ENCODE assay signal across 9 mouse cellular contexts in genomic region chr4:109343909-109344308, GRCm38 (mm10).
DNase-seq lines count a peak whose midpoint lies in the region; ATAC-seq and TF ChIP-seq lines count a peak whose summit lies in the region.
"Had no signal": no experiment of that assay in that cellular context is flagged by ENCODE, and none has a peak within 500 bp of the region (broad histone marks: within the 10 kb centered on the region; RNA-seq: fewer than 3 reads in every experiment).

No protein-coding gene starts in this region.

- peaks cover 6% of the 10 kb centered on the region; the same call in 1 of the 2 replicates for H3K4me1 ChIP-seq in embryonic facial prominence, embryonic 12.5 days
- peaks cover 5% of the 10 kb centered on the region; the same call in 1 of the 2 replicates for H3K4me1 ChIP-seq in embryonic facial prominence, embryonic 10.5 days
- no peaks in the 10 kb centered on the region; the same call in 1 of the 2 replicates for H3K4me1 ChIP-seq in forebrain, embryonic 16.5 days (replicated peaks; ENCODE audit: control insufficient read depth, insufficient read depth, low read length)
- no peaks in the 10 kb centered on the region for H3K4me1 ChIP-seq in olfactory bulb, adult 2 months (ENCODE audit: control insufficient read depth, insufficient read depth, low read length)

- H3K9me3 ChIP-seq in embryonic facial prominence, embryonic 12.5 days = no peaks in the 10 kb centered on the region
- H3K9me3 ChIP-seq in embryonic facial prominence, embryonic 10.5 days = no peaks in the 10 kb centered on the region
- H3K9me3 ChIP-seq in forebrain, embryonic 16.5 days (ENCODE audit: control insufficient read depth, low read length) = no peaks in the 10 kb centered on the region

- ATAC-seq in embryonic facial prominence, embryonic 12.5 days (ENCODE audit: insufficient number of reproducible peaks, insufficient read depth, low FRiP score, low TSS enrichment) = no peak
- ATAC-seq in forebrain, embryonic 16.5 days = no peak; the same call in 1 of the 2 replicates

- no peak for TF ChIP-seq CTCF in olfactory bulb, adult 2 months (IDR thresholded peaks at IDR 0.05; ENCODE audit: insufficient read depth, low read depth, low read length)

- 0 out of 2 replicates have a peak overlapping the region, but pooled peaks have one; percentile 17 for H3K4me2 ChIP-seq in embryonic facial prominence, embryonic 12.5 days (replicated peaks)
- H3K4me2 ChIP-seq in forebrain, embryonic 16.5 days (ENCODE audit: low read length) = peak overlapping the region; percentile 61

- TF ChIP-seq POLR2A in olfactory bulb, adult 2 months (IDR thresholded peaks at IDR 0.05; ENCODE audit: insufficient read depth, low read depth, low read length) = no peak

- H3K36me3 ChIP-seq in embryonic facial prominence, embryonic 12.5 days = no peaks in the 10 kb centered on the region
- H3K36me3 ChIP-seq in embryonic facial prominence, embryonic 10.5 days (replicated peaks) = peaks cover 1% of the 10 kb centered on the region; the same call in 1 of the 2 replicates
- no peaks in the 10 kb centered on the region for H3K36me3 ChIP-seq in forebrain, embryonic 16.5 days (ENCODE audit: control insufficient read depth, insufficient read depth)

- H3K4me3 ChIP-seq in embryonic facial prominence, embryonic 12.5 days = no peak overlapping the region
- no peak overlapping the region for H3K4me3 ChIP-seq in embryonic facial prominence, embryonic 10.5 days
- H3K4me3 ChIP-seq in forebrain, embryonic 16.5 days (replicated peaks; ENCODE audit: low read length) = peak overlapping the region; percentile 49
- peak overlapping the region; percentile 59 for H3K4me3 ChIP-seq in olfactory bulb, adult 2 months (ENCODE audit: insufficient read depth, low read depth, low read length)

- no peak overlapping the region for H3K9ac ChIP-seq in embryonic facial prominence, embryonic 12.5 days
- peak overlapping the region; percentile 50 for H3K9ac ChIP-seq in forebrain, embryonic 16.5 days (replicated peaks; ENCODE audit: low read depth, low read length)

- no peak overlapping the region for H3K27ac ChIP-seq in embryonic facial prominence, embryonic 12.5 days
- no peak overlapping the region for H3K27ac ChIP-seq in embryonic facial prominence, embryonic 10.5 days (replicated peaks)
- H3K27ac ChIP-seq in forebrain, embryonic 16.5 days (ENCODE audit: low read length) = peak overlapping the region; percentile 41; the same call in 1 of the 2 replicates
- H3K27ac ChIP-seq in olfactory bulb, adult 2 months (ENCODE audit: insufficient read depth, low read depth, low read length) = peak overlapping the region; percentile 41; the same call in 1 of the 2 replicates

- DNase-seq in embryonic facial prominence, embryonic 10.5 days (ENCODE audit: low spot score) = no peak
- peak; percentile 35 to 44 for DNase-seq in layer of hippocampus, postnatal 14 days (ENCODE audit: low spot score in 2 of 2)
- DNase-seq in gastrocnemius, adult 18-20 months (ENCODE audit: low spot score) = no peak
- DNase-seq in heart, adult 11 months = no peak
- DNase-seq in ovary, adult 18-20 months (ENCODE audit: low spot score) = no peak
- DNase-seq: kidney, postnatal 36 days had no signal

- H3K27me3 ChIP-seq in embryonic facial prominence, embryonic 12.5 days = no peaks in the 10 kb centered on the region
- no peaks in the 10 kb centered on the region for H3K27me3 ChIP-seq in embryonic facial prominence, embryonic 10.5 days (replicated peaks; ENCODE audit: low read depth, poor library complexity, severe bottlenecking)
- no peaks in the 10 kb centered on the region for H3K27me3 ChIP-seq in forebrain, embryonic 16.5 days (replicated peaks; ENCODE audit: control insufficient read depth, insufficient read depth, low read length)

- 89% methylated on average over 5 of the region's 5 CpGs for WGBS in embryonic facial prominence, embryonic 12.5 days
- WGBS in embryonic facial prominence, embryonic 10.5 days = 84% methylated on average over 5 of the region's 5 CpGs
- 69% methylated on average over 5 of the region's 5 CpGs for WGBS in forebrain, embryonic 16.5 days
- 20% methylated on average over 5 of the region's 5 CpGs for WGBS in olfactory bulb, adult 2 months

Comparison
In these comparisons a context has a peak if more than half of its experiments do, and no peak if none do; other contexts are left out.
1. H3K27ac ChIP-seq: peak in forebrain, embryonic 16.5 days (single experiment) and olfactory bulb, adult 2 months (single experiment); none in embryonic facial prominence, embryonic 12.5 days (single experiment) and embryonic facial prominence, embryonic 10.5 days (single experiment).
2. H3K4me3 ChIP-seq: peak in forebrain, embryonic 16.5 days (single experiment) and olfactory bulb, adult 2 months (single experiment); none in embryonic facial prominence, embryonic 12.5 days (single experiment) and embryonic facial prominence, embryonic 10.5 days (single experiment).
3. DNase-seq: peak in layer of hippocampus, postnatal 14 days (2 of 2); none in embryonic facial prominence, embryonic 10.5 days (single experiment), gastrocnemius, adult 18-20 months (single experiment), heart, adult 11 months (single experiment) and ovary, adult 18-20 months (single experiment).